Mouse (Mus musculus) testis, adult 2 months (tissue): ENCODE measurements around the gene Hoxd10.

Experiments used
- CTCF ChIP-seq: fragments of 200-500 bp; IDR thresholded peaks from 2 replicates; pipeline ENCODE4 v1.5.1; 2012; ENCODE audit warnings: low read depth, mild to moderate bottlenecking, inconsistent platforms, low read length, moderate library complexity; ENCODE audit not compliant: control insufficient read depth, insufficient read depth, insufficient replicate concordance
- POLR2A ChIP-seq: fragments of 200-500 bp; IDR thresholded peaks from 2 replicates; pipeline ENCODE4 v1.6.1; 2012; ENCODE audit warnings: low read depth, mild to moderate bottlenecking, inconsistent platforms, low read length, moderate library complexity; ENCODE audit not compliant: control insufficient read depth

DNA sequence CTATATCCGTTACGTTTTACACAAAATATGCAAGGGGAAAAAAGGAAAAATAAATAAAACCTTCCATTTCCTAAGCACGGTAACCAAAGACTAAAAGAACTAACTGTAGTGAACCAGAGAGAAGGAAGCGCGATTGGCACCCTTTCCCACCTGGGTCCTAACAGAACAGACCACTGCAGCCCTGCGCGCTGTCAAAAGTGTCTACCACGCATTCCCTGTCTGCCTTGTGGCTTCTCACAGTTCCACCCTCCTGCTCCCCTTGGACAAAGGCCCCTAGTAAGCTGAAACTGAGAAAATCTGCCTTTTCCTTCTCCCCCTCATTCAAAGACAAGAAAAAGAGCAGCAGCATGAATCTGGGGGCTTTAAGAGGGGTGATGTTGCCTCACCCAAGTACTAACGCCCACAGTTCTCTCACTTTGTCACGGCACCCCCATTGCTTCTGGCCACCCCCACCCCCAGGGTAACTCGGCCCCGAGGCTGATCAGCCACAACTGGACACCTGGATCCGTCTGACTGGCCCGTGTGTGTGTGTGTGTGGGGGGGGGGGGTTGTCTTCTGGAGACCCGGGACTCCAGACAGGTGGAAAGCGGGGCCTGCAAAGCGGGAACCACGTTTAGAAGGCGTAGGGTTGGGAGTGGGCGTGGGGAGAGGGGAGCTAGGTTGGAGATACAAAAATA lies 36.8 kb upstream of the Hoxd10 start:
- TF ChIP-seq CTCF, result no peak
- TF ChIP-seq POLR2A, result no peak
